Mouse (Mus musculus) right cerebral cortex, postnatal 25 days (tissue): ENCODE data around the gene Vcam1.

ENCODE experiments used
- DNase-seq: peaks from one replicate; pipeline ENCODE4 v3.0.0; 2022

The Vcam1 gene

GRCm38 (mm10) chr3:116126508-116127190, 2.8 kb downstream of the Vcam1 start:
- no peak for DNase-seq

GRCm38 (mm10) chr3:116126070-116126469, 3.4 kb downstream of the Vcam1 start:
- no peak for DNase-seq

DNA sequence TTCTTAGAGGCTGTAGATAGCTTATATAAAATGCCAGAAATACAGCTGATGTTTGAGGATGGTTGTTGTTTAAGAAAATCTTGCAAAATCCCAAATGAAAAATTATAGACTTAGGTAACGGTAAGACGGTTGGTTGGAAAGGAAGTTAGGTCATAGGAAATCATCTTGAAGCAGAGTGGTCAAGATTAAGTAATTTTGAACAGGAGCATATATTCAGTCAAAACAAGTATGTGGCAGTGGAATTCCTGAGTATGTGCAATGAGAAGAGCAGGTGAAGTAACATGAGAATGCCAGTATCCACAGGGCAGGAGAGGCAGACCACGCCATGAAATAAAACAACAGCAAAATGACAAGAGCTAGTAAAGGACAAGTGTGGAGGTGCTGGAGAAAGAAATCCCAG, 5.7 kb downstream of the Vcam1 start:
- no peak for DNase-seq

DNA sequence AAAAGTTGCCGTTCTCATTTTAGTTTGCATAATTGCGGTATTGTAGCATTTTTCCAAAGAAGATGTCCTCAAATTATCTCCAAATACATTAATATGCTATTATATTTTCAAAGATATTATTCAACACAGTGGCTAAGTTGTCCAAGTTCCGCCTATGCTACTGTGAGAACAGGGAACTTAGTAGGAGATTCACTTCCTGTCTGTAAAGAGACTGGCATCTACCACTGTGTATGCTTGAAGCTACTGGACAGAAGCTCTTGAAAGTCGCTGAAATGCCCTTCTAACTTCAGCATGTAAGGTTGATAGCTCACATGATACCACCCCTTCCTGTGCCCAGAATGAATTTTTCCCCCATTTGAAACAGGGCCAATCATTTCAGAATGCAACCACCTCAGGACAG, 6.8 kb downstream of the Vcam1 start:
- no peak for DNase-seq

GRCm38 (mm10) chr3:116121026-116121425, 8.5 kb downstream of the Vcam1 start:
- no peak for DNase-seq

DNA sequence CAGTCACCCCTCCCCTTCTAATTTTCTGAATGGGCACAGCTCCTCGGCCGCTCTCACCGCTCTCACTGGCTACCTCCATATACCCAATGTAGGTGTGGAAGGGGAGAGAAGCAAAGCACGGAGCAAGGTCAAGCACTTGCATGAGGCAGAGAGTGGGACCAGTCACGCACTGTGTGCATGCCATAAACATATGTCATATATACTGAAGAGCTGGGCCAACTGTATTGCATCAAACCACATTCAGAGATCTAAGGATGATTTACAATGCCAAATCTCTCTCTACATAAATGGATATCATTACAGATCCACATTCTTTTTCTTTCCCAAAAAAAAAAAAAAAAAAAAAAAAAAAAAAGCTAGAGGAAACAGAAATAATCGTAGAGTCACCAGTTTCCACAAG, 9.1 kb downstream of the Vcam1 start:
- DNase-seq, result no peak

DNA sequence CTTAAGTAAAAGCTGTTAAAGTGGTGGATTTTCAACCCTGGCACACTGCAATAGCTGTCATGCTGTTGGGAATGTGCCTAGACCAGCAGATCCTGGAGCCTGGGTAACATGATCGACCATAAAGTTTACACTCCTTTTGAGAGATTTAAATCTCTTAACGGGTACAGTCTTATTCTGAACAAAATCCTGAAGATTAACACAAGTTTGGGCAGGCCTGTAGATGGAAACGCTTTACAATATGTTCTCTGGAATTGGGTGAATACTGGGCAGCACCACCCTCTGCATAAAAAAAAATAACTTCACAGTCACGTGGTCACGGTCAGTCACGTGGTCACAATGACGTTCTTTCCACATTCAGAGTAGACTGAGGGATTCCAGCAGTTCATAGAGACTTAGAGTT, 10.3 kb downstream of the Vcam1 start:
- no peak for DNase-seq

DNA sequence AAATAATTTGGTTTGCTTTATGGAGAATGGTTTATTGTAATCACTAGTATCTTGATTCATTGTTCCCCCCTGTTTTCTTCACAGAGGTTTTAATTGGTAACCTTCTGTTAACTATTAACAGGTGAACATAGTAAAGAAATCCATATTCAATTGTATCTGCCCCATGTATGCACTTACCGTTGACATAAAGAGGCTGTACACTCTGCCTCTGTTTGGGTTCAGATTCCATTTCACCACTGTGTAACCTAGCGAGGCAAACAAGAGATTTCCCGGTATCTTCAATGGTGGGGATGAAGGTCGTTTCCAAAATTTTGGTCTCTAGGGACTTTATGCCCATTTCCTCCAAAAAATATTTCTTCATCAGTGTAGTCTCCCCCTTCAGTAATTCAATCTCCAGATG, 12.4 kb downstream of the Vcam1 start:
- DNase-seq, result no peak

GRCm38 (mm10) chr3:116114249-116115188, 15.0 kb downstream of the Vcam1 start:
- no peak for DNase-seq

DNA sequence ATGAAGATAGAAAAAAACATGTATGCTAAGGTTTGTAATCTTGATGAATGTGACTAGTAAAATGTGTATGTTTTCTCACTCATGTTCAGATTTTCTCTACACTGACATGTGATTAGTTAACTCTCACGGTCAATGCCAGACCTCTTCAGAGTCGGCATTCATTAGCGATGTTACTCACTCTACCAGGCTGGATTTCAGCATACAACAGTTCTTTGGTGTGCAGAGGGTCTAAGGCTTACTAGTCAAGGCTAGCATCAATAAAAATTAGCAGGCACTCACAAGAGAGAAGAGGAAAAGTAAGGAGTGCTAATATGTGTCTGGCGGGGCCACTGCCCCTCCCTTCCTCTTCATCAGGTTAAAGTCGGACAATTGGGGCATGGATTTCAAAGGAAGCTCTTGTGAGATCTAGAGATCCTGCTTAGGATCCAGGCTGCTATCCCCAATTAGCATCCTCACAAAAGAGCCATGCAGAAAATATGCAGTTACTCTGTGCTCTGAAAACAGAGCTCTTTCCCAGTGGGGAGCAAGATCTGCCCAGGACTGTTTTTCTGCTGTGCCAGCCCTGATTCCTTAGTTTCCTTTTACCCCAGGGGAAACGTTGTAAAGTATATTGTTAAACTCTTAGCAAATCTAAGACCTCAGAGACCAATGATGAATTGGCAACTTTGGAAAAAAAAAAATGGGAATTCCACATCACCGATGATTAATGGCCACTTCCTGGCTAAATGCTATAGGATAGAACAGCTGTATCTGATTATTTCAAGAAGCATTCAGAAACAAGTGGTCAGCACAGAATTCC, 15.8 kb downstream of the Vcam1 start:
- no peak for DNase-seq

GRCm38 (mm10) chr3:116112816-116113405, 16.6 kb downstream of the Vcam1 start:
- DNase-seq, result no peak

DNA sequence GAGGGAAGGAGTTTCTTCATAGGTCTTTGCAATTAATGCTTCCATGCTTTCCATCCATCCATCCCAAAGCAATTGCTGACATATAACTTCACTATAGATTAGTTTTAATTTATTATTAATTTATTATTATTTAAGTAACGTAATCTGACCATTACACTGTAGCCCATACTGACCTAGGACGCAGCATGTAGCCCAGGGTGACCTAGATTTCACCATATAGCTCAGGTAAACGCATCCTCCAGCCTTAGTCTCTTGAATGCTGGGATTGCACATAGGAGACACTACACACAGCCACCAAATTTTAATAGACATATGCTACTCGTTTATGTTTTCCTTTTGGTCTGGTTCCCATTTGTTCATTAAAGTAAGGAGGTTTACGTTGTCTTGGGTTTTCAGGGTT, 23.8 kb downstream of the Vcam1 start:
- DNase-seq, result no peak

DNA sequence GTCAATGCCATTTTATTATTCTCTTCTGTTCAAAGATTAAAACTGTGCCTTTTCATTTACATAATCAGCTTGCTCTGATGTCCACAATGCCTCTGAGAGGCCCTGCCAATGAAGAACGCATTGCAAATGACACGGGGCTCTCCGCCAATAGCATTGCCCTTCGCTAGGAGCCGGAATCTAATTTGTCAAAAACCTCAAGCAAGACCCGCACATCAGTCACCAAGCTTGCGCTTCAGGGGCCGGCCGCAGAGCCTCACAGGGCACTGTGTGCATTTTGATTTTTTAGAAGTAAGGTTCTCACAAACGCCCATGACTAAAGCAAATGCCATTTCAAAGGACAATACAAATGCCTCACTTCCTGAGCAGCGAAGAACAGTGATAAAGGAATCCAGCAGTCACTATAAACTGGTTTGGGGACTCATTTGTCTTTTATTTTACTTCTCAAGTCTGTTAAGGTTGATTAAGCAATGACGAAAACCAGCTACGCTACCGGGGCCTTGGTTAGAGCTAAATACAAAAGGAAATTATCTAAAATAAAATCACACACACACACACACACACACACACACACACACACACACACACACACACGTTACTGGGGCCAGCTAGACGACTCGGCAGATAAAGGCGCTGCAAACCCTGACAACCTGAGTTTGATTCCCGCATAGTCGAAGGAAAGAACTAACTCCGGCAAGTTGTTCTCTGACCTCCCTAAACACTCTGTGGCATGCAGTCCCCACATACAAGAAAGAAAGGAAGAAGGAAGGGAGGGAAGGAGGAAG, 24.4 kb downstream of the Vcam1 start:
- no peak for DNase-seq

DNA sequence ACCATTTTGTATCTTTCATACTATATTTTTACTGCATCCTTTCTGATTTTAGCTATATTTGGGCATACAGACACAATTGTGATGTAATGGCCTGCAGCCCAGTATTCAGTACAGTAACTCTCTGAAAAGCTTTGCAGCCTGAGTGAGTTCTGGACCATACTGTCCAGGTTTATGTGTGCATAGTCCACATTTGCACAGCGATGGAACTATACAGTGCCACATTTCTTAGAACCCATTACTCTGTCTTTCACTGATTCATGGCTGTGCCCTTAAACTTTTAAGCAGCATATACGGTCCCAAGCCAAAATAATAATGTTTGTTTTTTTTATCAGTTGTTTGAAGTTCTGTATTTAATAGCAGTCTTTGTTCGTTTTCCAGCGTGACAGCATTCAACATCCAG, 25.2 kb downstream of the Vcam1 start:
- no peak for DNase-seq

DNA sequence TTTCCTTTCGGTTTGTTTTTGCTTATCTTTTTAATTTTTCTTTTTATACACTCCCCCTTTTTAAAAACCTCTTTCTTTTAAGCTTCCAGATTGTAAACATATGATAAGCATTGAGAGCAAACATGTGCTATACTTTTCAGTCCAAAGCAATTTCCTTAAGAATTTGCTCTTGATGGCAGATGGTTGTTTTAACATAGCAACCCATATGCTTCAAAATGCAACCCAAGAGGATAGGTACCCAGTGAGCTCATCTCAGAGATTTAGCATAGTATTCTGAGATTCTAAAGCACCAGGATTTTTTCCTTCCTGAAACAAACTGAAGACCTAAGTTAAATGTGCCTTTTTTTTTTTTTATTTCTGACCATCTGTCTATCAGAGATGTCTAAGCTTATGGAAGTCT, 28.6 kb downstream of the Vcam1 start:
- DNase-seq, result no peak

GRCm38 (mm10) chr3:116095934-116096333, 33.6 kb downstream of the Vcam1 start:
- DNase-seq, result no peak

GRCm38 (mm10) chr3:116095312-116095711, 34.2 kb downstream of the Vcam1 start:
- no peak for DNase-seq

- no peak for DNase-seq
Measured at GRCm38 (mm10) chr3:116094886-116095285, 34.6 kb downstream of the Vcam1 start.

- no peak for DNase-seq
Measured at GRCm38 (mm10) chr3:116094288-116094687, 35.2 kb downstream of the Vcam1 start.

- no peak for DNase-seq
Measured at GRCm38 (mm10) chr3:116092547-116092946, 36.9 kb downstream of the Vcam1 start.

DNA sequence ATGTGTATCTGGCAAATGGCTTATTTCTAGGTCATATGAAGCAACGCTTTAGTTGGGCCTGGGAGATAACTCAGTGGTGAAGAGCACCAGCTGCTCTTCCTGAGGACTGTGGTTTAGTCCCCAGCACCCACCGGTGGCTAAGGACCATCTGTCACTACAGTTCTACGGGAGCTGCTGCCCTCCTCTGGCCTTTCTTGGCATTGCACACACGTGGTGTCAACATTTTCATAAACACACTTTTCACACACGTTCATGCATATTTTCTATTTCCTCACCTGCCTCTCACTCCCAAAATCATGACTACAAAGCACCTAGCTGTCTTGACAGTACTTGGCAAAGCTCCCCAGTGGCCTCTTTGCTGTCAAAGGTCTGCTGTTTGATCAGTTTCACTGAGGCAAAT, 37.8 kb downstream of the Vcam1 start:
- DNase-seq, result no peak

- DNase-seq, result no peak
Measured at GRCm38 (mm10) chr3:116085962-116086361, 43.5 kb downstream of the Vcam1 start.
